8 mouse cellular contexts compared by ENCODE assay signal in the genomic region with DNA sequence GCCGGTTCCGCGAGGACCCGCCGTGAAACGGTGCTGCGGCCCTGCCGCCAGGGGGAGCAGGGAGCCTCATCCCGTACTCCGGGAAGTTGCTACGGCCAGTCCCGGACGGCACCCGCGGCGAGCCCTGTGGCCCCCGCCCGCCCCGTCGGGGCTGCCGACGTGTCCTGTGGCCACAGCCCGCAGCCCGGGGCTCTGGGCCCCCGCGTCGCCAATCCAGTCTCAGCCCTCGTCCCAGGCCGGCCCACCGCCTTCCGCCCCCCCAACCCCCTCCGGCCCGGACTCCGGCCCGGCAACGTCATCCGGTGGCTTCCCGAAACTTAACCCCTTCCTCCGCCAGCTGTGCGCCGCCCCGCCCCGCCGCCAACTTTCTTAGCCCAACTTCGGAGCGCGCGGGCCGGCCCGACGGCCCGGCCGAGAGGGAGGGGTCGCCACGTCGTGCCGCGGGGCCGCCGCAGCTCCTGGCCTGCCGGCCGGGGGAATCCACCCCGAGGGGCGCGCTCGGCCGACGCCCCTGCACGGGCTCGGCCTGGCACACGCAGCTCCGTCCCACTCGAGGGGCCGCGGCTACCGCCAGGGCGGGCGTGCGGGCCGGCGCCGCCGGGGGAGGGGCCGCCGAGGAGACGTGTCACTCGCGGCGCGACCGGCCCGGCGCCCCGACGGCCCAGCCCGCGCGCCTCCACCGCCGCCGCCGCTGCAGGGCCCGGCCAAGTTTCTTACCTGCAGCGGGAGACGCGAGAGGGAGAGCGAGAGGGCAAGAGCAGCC. TPM values are rescaled to one million over a fixed set of nuclear protein-coding genes. Genes with fewer than 3 reads are reported as not detected.
DNase-seq lines count a peak whose midpoint lies in the region; ATAC-seq lines count a peak whose summit lies in the region.

No protein-coding gene starts in this region.

- H3K9ac ChIP-seq in hindbrain, embryonic 13.5 days: peak overlapping the region; percentile 85

- peak overlapping the region; percentile 90 for H3K4me3 ChIP-seq in hindbrain, embryonic 13.5 days

- peak overlapping the region; percentile 62 for H3K4me2 ChIP-seq in hindbrain, embryonic 13.5 days

- no peaks in the 10 kb centered on the region for H3K36me3 ChIP-seq in hindbrain, embryonic 13.5 days

- WGBS in hindbrain, embryonic 13.5 days: under 1% methylated on average over 77 of the region's 107 CpGs

- peak overlapping the region; percentile 90 for H3K27ac ChIP-seq in hindbrain, embryonic 13.5 days

- no peaks in the 10 kb centered on the region for H3K9me3 ChIP-seq in hindbrain, embryonic 13.5 days

- H3K4me1 ChIP-seq in hindbrain, embryonic 13.5 days (replicated peaks): peaks cover 39% of the 10 kb centered on the region

- ATAC-seq in hindbrain, embryonic 13.5 days (ENCODE audit: low FRiP score): peak; percentile 29

- H3K27me3 ChIP-seq in hindbrain, embryonic 13.5 days: no peaks in the 10 kb centered on the region

- peak; percentile 73 for DNase-seq in T-cell, adult 2 months (ENCODE audit: low spot score)
- peak; percentile 73 to 83 for DNase-seq in cerebellum, postnatal 25 days
- peak; percentile 52 to 54 for DNase-seq in frontal cortex, postnatal 25 days (ENCODE audit: low spot score in 2 of 2)
- DNase-seq in layer of hippocampus, postnatal 36 days: peak; percentile 57 to 67
- peak; percentile 86 for DNase-seq in lung, postnatal 36 days
- peak; percentile 79 for DNase-seq in retina, embryonic 14.5 days (ENCODE audit: low spot score)
- DNase-seq in thymus, postnatal 4 days: peak; percentile 94

RNA-seq across cellular contexts. Expression of a gene that starts 0.6 kb away (rescaled TPM):
- 37.3 and 40.0 TPM in 2 replicates for polyA plus RNA-seq in hindbrain, embryonic 13.5 days (2015; fragmentation: Nextera tagmentation; extraction: Ambion mirVana)
- total RNA-seq in layer of hippocampus, postnatal 36 days (2021): 10 to 100 TPM; 59.0 to 60.4 TPM

RNA-seq across cellular contexts. Expression of a gene that starts 22.4 kb away (rescaled TPM):
- not detected in 2 replicates for polyA plus RNA-seq in hindbrain, embryonic 13.5 days (2015; fragmentation: Nextera tagmentation; extraction: Ambion mirVana)
- total RNA-seq in layer of hippocampus, postnatal 36 days (2021): not detected

Comparison
In these comparisons a context has a peak if more than half of its experiments do, and no peak if none do; other contexts are left out.
1. Peak in every context shown above with its lines: DNase-seq, ATAC-seq, H3K4me3 ChIP-seq and H3K27ac ChIP-seq.